Mouse (Mus musculus): Measurements from ENCODE around the gene Asphd2. TPM values are rescaled to one million over a fixed set of nuclear protein-coding genes. Genes with fewer than 3 reads are reported as not detected.
A peak's percentile ranks its signal among the peaks of the same experiment; 100 is the strongest.

Gene Asphd2
- polyA plus RNA-seq, 1 experiment from 2014 or later: 58.3 TPM

DNA sequence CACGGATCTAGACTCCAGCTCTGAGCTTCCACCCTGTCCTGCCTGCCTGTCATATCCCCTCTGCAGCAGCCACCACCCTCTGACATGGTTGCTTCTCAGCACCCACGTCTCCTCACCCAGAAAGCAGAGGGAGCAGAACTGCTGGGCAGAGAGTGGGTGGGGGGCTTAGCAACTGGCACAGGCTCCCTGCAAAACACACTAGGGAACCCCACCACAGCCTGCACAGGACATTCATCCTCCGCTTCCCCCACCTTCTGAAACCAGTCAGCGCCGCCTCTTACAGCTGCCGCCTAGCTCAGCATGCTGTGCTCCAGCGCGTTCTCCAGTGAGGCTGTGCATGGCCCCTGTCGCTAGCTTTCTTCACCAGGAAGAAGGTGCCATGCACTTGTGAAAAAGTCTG lies 5.3 kb downstream of the Asphd2 start:
- Histone ChIP-seq H3K36me3 (peaks cover 64% of the 10 kb centered on the region), H3K27me3 (peaks cover 25% of the 10 kb centered on the region), H3K4me2 (replicated peaks) (0 out of 2 replicates have a peak overlapping the region, but pooled peaks have one; percentile 7), H3K9ac (replicated peaks) (no peak overlapping the region), H3K4me3 (no peak overlapping the region), H3K4me1 (peaks cover 25% of the 10 kb centered on the region), H3K9me3 (no peaks in the 10 kb centered on the region), H3K27ac (replicated peaks) (no peak overlapping the region)
- 78% methylated on average over 9 of the region's 9 CpGs for WGBS
- no peak for ATAC-seq (ENCODE audit: low FRiP score, low read depth)

GRCm38 (mm10) chr5:112385973-112386372 lies 8.7 kb downstream of the Asphd2 start:
- no peak overlapping the region for H3K27ac ChIP-seq (replicated peaks)
- no peak for ATAC-seq (ENCODE audit: low FRiP score, low read depth)
- 76% methylated on average over 2 of the region's 2 CpGs for WGBS
- peaks cover 21% of the 10 kb centered on the region for H3K4me1 ChIP-seq
- no peak overlapping the region for H3K9ac ChIP-seq (replicated peaks)
- no peaks in the 10 kb centered on the region for H3K9me3 ChIP-seq
- H3K36me3 ChIP-seq: peaks cover 58% of the 10 kb centered on the region
- H3K27me3 ChIP-seq: no peaks in the 10 kb centered on the region
- no peak overlapping the region for H3K4me3 ChIP-seq
- H3K4me2 ChIP-seq (replicated peaks): no peak overlapping the region

DNA sequence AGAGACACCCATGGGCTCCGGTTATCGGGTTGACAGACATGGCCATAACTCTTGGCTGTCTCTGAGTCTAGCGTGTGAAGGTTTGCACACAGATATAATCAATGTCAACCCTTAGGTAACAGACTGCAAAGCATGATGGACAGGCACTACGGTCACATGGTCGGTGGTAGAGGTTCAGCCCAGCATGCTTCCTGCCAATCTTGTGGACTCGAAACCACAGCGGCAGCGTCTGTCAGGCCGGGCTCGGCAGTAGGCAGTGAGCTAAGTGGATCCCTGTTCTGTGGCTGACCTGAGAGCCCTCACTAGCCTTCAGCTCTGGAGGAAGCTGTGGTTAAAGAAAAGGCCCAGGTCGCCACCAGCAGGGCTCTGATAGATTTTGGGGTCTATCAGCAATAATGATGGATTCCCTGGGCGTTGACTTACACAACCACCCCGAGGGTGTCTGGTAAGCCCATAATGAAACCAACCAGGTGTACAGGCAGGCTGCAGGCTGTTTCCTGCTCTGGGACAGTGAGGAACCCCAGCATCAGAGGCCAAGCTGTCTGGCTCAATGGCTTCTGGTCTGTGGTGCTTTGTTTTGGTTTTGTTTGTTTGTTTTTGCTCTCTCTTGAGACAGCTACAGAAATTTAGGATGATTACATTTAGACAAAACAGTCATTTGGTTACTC lies 9.7 kb downstream of the Asphd2 start:
- H3K4me3 ChIP-seq: no peak overlapping the region
- H3K36me3 ChIP-seq: peaks cover 53% of the 10 kb centered on the region
- H3K4me2 ChIP-seq (replicated peaks): no peak overlapping the region
- no peak overlapping the region for H3K27ac ChIP-seq (replicated peaks)
- ATAC-seq (ENCODE audit: low FRiP score, low read depth): no peak
- WGBS: 89% methylated on average over 13 of the region's 13 CpGs
- no peak overlapping the region for H3K9ac ChIP-seq (replicated peaks)
- no peaks in the 10 kb centered on the region for H3K9me3 ChIP-seq
- no peaks in the 10 kb centered on the region for H3K27me3 ChIP-seq
- H3K4me1 ChIP-seq: peaks cover 20% of the 10 kb centered on the region

GRCm38 (mm10) chr5:112382641-112383330 lies 11.9 kb downstream of the Asphd2 start:
- H3K4me2 ChIP-seq (replicated peaks): no peak overlapping the region
- 72% methylated on average over 17 of the region's 17 CpGs for WGBS
- ATAC-seq (ENCODE audit: low FRiP score, low read depth): no peak
- H3K4me3 ChIP-seq: no peak overlapping the region
- peaks cover 59% of the 10 kb centered on the region for H3K36me3 ChIP-seq
- H3K9ac ChIP-seq (replicated peaks): no peak overlapping the region
- peaks cover 12% of the 10 kb centered on the region for H3K4me1 ChIP-seq
- no peaks in the 10 kb centered on the region for H3K27me3 ChIP-seq
- H3K9me3 ChIP-seq: no peaks in the 10 kb centered on the region
- H3K27ac ChIP-seq (replicated peaks): peak overlapping the region; percentile 60; the same call in 1 of the 2 replicates

DNA sequence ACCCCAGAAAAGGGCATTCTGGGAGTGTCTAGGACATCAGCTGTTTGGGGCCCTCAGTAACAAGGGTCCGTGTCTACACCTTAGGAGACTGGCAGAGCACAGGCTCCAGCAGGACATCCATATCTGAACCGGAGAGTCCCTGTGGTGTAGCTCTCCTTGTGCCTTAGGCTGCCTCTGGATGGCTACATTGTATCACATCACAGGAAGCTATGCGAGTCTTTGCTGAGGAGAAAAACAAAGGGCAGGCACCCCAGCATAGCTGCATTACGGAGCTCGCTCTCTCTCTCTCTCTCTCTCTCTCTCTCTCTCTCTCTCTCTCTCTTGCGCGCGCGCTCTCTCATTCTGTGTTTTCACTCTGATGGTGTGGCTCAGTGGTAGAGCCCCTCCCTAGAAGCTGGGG lies 12.6 kb downstream of the Asphd2 start:
- ATAC-seq (ENCODE audit: low FRiP score, low read depth): no peak

GRCm38 (mm10) chr5:112381154-112381553 lies 13.5 kb downstream of the Asphd2 start:
- H3K9ac ChIP-seq (replicated peaks): no peak overlapping the region
- peaks cover 48% of the 10 kb centered on the region for H3K36me3 ChIP-seq
- H3K27ac ChIP-seq (replicated peaks): 0 out of 2 replicates have a peak overlapping the region, but pooled peaks have one; percentile 60
- ATAC-seq (ENCODE audit: low FRiP score, low read depth): no peak
- no peak overlapping the region for H3K4me2 ChIP-seq (replicated peaks)
- H3K4me1 ChIP-seq: peaks cover 12% of the 10 kb centered on the region
- no peaks in the 10 kb centered on the region for H3K9me3 ChIP-seq
- H3K4me3 ChIP-seq: no peak overlapping the region
- H3K27me3 ChIP-seq: no peaks in the 10 kb centered on the region
- WGBS: 90% methylated on average over 11 of the region's 11 CpGs

More for the DNA sequence above, 12.6 kb downstream of the Asphd2 start:
- H3K4me1 ChIP-seq: peaks cover 12% of the 10 kb centered on the region
- no peak overlapping the region for H3K9ac ChIP-seq (replicated peaks)
- H3K27ac ChIP-seq (replicated peaks): peak overlapping the region; percentile 60
- no peaks in the 10 kb centered on the region for H3K9me3 ChIP-seq
- WGBS: 55% methylated on average over 9 of the region's 9 CpGs
- H3K36me3 ChIP-seq: peaks cover 57% of the 10 kb centered on the region
- no peak overlapping the region for H3K4me3 ChIP-seq
- H3K27me3 ChIP-seq: no peaks in the 10 kb centered on the region
- H3K4me2 ChIP-seq (replicated peaks): no peak overlapping the region

DNA sequence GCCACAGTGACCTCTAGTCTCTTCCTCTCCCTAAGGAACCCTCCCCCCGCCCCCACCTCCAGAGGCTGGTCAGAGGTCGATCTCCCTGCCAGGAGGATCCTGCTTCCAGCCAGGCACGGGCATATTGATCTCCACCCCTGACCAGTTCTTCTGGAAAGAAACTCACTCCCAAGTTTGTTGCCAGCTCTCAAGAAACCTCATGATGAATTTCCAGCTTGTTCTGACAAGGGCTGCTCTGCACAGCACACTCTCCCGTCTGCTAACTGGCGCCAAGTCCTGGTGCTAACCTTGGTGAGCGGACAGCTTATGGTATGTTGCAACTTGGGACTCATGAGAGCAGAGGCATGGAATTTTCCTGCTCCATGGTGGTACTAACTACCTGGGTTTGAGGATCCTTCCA lies 15.9 kb downstream of the Asphd2 start:
- H3K27ac ChIP-seq (replicated peaks): no peak overlapping the region
- H3K27me3 ChIP-seq: no peaks in the 10 kb centered on the region
- H3K4me2 ChIP-seq (replicated peaks): no peak overlapping the region
- ATAC-seq (ENCODE audit: low FRiP score, low read depth): no peak
- H3K36me3 ChIP-seq: peaks cover 51% of the 10 kb centered on the region
- 86% methylated on average over 6 of the region's 6 CpGs for WGBS
- no peak overlapping the region for H3K9ac ChIP-seq (replicated peaks)
- H3K4me1 ChIP-seq: peaks cover 12% of the 10 kb centered on the region
- no peaks in the 10 kb centered on the region for H3K9me3 ChIP-seq
- H3K4me3 ChIP-seq: no peak overlapping the region

DNA sequence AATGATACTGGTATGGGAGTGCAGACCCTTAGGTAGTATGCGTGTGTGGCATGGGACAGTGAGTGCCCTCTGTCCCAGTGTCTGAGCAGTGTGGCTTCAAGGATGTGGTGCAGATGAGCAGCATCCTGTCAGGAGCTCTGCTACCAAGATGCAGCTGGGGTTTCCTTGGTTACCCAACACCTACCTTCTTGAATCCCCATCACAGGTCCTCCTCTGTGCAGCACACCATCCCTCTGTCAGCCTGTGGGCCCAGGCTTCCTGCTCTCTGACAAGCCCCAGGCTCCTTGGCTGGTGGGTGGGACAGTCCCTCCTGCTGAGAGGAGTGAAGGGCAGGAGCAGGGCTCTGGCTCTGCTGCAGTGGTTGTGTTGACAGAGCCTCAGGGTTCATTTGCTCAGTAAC lies 17.3 kb downstream of the Asphd2 start:
- no peak for ATAC-seq (ENCODE audit: low FRiP score, low read depth)
- H3K9ac ChIP-seq (replicated peaks): no peak overlapping the region; the same call in 1 of the 2 replicates
- WGBS: 88% methylated on average over 1 of the region's 1 CpGs
- 0 out of 2 replicates have a peak, but pooled peaks cover 8% of the 10 kb centered on the region for H3K27me3 ChIP-seq
- no peak overlapping the region for H3K4me3 ChIP-seq
- H3K4me2 ChIP-seq (replicated peaks): no peak overlapping the region
- no peaks in the 10 kb centered on the region for H3K9me3 ChIP-seq
- H3K4me1 ChIP-seq: peaks cover 16% of the 10 kb centered on the region
- H3K27ac ChIP-seq (replicated peaks): no peak overlapping the region
- H3K36me3 ChIP-seq: peaks cover 54% of the 10 kb centered on the region

GRCm38 (mm10) chr5:112376111-112376510 lies 18.6 kb downstream of the Asphd2 start:
- ATAC-seq (ENCODE audit: low FRiP score, low read depth): no peak
- Histone ChIP-seq H3K27ac (replicated peaks) (no peak overlapping the region), H3K9me3 (no peaks in the 10 kb centered on the region), H3K27me3 (0 out of 2 replicates have a peak, but pooled peaks cover 8% of the 10 kb centered on the region), H3K4me3 (no peak overlapping the region), H3K4me1 (peaks cover 20% of the 10 kb centered on the region), H3K36me3 (peaks cover 54% of the 10 kb centered on the region), H3K4me2 (replicated peaks) (no peak overlapping the region), H3K9ac (replicated peaks) (no peak overlapping the region)
- 89% methylated on average over 4 of the region's 4 CpGs for WGBS

DNA sequence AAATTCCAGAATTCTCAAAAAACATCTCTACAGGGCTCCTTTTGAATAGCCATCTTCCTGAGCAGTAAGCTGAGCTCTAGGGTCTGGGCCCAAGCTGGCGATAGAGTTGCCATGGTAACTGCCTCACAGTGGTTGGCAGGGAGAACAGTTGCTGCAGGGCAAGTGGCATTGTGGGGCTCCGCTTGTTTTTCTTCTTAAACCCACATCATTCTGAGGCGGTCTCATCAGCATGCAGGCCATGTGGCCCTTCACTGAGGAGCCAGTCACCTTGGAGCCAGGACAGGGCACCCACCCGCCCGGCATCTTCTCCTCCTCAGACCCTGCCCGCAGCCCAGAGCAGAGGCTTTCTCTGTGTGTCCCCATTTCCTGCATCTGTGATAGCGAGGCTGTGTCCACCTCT lies 22.7 kb downstream of the Asphd2 start:
- no peak overlapping the region for H3K4me3 ChIP-seq
- peaks cover 28% of the 10 kb centered on the region for H3K27me3 ChIP-seq
- H3K27ac ChIP-seq (replicated peaks): peak overlapping the region; percentile 92
- H3K9ac ChIP-seq (replicated peaks): peak overlapping the region; percentile 48; the same call in 1 of the 2 replicates
- H3K9me3 ChIP-seq: no peaks in the 10 kb centered on the region
- H3K4me2 ChIP-seq (replicated peaks): peak overlapping the region; percentile 38
- H3K36me3 ChIP-seq: peaks cover 57% of the 10 kb centered on the region
- H3K4me1 ChIP-seq: peaks cover 34% of the 10 kb centered on the region
- peak; percentile 88 for ATAC-seq (ENCODE audit: low FRiP score, low read depth)
- WGBS: 16% methylated on average over 7 of the region's 7 CpGs

- H3K9ac ChIP-seq (replicated peaks): no peak overlapping the region
- peaks cover 30% of the 10 kb centered on the region for H3K27me3 ChIP-seq
- WGBS: 89% methylated on average over 12 of the region's 12 CpGs
- no peak overlapping the region for H3K27ac ChIP-seq (replicated peaks)
- H3K9me3 ChIP-seq: no peaks in the 10 kb centered on the region
- H3K4me3 ChIP-seq: no peak overlapping the region
- H3K4me1 ChIP-seq: peaks cover 34% of the 10 kb centered on the region
- no peak overlapping the region for H3K4me2 ChIP-seq (replicated peaks)
- peaks cover 62% of the 10 kb centered on the region for H3K36me3 ChIP-seq
- no peak for ATAC-seq (ENCODE audit: low FRiP score, low read depth)
Measured at GRCm38 (mm10) chr5:112370236-112370813, 24.3 kb downstream of the Asphd2 start.

GRCm38 (mm10) chr5:112369326-112369725 lies 25.3 kb downstream of the Asphd2 start:
- Histone ChIP-seq H3K4me1 (peaks cover 34% of the 10 kb centered on the region), H3K9ac (replicated peaks) (no peak overlapping the region)
- ATAC-seq (ENCODE audit: low FRiP score, low read depth): no peak

More at GRCm38 (mm10) chr5:112369326-112369725, 25.3 kb downstream of the Asphd2 start:
- Histone ChIP-seq H3K36me3 (peaks cover 62% of the 10 kb centered on the region), H3K27me3 (peaks cover 30% of the 10 kb centered on the region), H3K4me2 (replicated peaks) (no peak overlapping the region), H3K4me3 (no peak overlapping the region), H3K9me3 (no peaks in the 10 kb centered on the region), H3K27ac (replicated peaks) (no peak overlapping the region)
- WGBS: 88% methylated on average over 13 of the region's 13 CpGs

Measured in midbrain, embryonic 12.5 days (tissue).